Mouse (Mus musculus) left cerebral cortex, postnatal 10 days (tissue): ENCODE results near the gene Gmeb1. TPM values are rescaled to one million over a fixed set of nuclear protein-coding genes. Genes with fewer than 3 reads are reported as not detected.
"Not testable (repeated sequence)": the region's sequence is repeated elsewhere in the genome, so short reads cannot be mapped to it uniquely, and the experiment has no call there.

Source experiments
- DNase-seq, 2 experiments: peaks; one replicate each; pipeline ENCODE4 v3.0.0; 2021 to 2022; ENCODE audit warnings: low spot score in 2 of 2, mixed read lengths in 1 of 2; ENCODE audit errors: extremely low spot score in 1 of 2
- intact Hi-C: fragments of 180-260 bp; cut with DNase I; formaldehyde crosslinking; loops from one replicate; pipeline ENCODE4 v1.15.1; 2025
- total RNA-seq, 2 experiments: library from RNA; stranded (reverse); gene quantifications; 2 replicates each; pipeline ENCODE4 v1.2.3; 2021

Gmeb1 gene
- total RNA-seq, 2 experiments from 2014 or later = 26.2 to 29.3 TPM

DNA sequence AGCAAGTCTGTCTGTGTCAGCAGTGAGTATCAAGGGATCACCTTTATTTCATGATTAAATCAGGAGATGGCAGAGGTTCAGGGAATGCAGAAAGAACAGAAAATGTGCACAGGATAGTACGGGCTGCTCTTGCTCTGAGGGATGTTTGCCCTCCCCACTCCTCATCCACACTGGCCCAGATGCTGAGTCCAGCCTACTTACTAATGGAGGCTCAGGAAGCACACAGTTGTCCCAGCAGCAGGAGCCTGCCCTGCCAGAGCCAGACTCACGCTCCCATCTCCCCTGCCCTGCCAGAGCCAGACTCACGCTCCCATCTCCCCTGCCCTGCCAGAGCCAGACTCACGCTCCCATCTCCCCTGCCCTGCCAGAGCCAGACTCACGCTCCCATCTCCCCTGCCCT is 27.4 kb upstream of the Gmeb1 start:
- intact Hi-C loops, DNase-seq: not testable (repeated sequence)

GRCm38 (mm10) chr4:132275949-132276348 is 14.5 kb upstream of the Gmeb1 start:
- DNase-seq = no peak
- intact Hi-C loops = loop anchor here (10.0 kb wide), 1 partner anchor 139 kb away; no protein-coding TSS in a partner anchor

DNA sequence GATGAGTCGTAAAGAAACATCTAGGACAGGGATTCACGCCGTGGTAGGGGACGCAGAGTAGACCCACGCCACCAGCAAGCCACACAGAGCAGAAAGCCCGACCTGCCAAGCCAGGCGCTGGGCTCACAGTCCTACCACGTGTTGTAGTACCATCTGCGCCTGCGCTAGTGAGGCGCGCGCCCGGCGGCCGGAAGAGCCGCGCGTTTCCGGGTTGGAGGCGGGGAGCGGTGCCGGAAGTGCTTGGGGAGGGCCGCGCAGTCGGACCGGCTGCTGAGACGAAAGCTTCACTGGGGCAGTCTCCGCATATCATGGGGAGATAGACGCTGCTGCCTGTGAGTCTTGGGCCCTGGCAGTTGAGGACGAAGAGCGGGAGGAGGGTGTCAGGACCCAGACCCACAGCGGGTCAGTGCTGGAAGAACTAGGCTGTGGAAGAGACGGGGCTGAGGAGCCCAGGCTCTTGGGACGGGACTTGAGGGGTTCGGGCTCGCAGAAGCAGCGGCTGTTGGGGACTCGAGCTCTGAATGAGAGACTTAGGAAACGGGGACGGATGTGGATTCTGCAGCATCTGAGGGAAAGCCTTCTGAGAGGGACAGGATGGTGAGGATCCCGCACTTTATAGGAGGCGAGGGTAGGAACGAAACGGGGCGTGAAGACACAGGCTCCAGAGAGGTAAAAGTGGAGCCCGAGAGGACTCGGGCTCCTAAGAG is 12.9 kb upstream of the Gmeb1 start, which contains the start of gene Taf12:
TSS of gene Taf12 (plus strand) at position 220 of the 707 bp plus-strand sequence.
- intact Hi-C loops = loop anchor here (5.0 to 10.0 kb wide), 3 partner anchors 33 to 140 kb away; no protein-coding TSS in a partner anchor

DNA sequence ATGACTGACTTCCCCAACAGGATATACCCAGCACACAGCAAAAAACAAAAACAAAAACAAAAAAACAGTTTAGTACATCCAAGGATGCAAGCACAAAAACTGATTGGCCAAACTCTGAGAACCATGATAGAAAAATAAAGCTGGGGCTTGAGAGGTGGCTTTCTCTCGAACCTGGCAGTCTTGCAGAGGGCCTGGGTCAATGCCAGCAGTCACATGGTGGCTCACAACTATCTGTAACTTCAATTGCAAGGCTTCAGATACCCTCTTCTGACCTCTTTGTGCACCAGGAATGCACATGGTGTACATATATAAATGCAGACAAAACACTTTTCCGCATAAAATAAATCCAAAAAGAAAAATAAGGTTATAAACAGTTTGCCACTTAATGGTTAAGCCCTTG is 11.8 kb upstream of the Gmeb1 start:
- DNase-seq = peak in 1 of 2 experiments; percentile 53
- intact Hi-C loops = loop anchor here (5.0 to 10.0 kb wide), 3 partner anchors 34 to 142 kb away; no protein-coding TSS in a partner anchor

More for the DNA sequence above, 12.9 kb upstream of the Gmeb1 start, which contains the start of gene Taf12:
- peak; percentile 89 to 95 for DNase-seq

GRCm38 (mm10) chr4:132269740-132270560 is 8.5 kb upstream of the Gmeb1 start:
- intact Hi-C loops = loop anchor here (5.0 to 10.0 kb wide), 3 partner anchors 37 to 145 kb away; no protein-coding TSS in a partner anchor
- DNase-seq = peak; percentile 86 to 88

DNA sequence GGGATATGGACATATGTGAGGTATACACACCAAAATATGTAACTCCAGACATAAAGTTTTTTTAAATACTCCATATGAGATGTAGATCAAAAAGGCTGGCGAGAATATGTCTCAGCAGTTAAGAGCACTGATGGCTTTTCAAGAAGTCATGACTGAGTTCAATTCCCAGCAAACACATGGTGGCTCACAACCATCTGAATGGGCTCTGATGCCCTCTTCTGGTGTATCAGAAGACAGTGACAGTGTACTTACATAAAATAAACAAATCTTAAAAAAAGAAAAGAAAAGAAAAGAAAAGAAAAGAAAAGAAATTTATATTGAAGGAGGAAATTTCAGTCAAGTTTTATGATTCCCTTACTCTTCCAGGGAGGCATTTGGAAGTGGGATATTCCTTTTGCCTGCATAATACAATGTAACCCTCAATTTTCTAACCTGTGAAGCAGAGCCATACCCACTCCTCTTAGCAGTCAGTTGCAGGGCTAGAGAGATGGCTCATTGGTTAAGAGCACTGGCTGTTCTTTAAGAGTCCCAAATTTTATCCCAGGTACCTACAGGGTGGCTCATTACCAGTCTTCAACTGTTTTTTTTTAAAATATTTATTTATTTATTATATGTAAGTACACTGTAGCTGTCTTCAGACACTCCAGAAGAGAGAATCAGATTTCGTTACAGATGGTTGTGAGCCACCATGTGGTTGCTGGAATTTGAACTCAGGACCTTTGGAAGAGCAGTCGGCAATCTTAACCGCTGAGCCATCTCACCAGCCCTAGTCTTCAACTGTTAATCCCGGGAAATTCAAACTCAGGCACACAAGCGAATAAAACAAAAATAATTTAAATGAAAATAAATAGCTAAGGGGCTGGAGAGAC is 7.7 kb upstream of the Gmeb1 start:
- no peak for DNase-seq
- intact Hi-C loops = no loop called here

- intact Hi-C loops = no loop called here
- no peak for DNase-seq
Observed at GRCm38 (mm10) chr4:132266835-132267349, 5.5 kb upstream of the Gmeb1 start.

DNA sequence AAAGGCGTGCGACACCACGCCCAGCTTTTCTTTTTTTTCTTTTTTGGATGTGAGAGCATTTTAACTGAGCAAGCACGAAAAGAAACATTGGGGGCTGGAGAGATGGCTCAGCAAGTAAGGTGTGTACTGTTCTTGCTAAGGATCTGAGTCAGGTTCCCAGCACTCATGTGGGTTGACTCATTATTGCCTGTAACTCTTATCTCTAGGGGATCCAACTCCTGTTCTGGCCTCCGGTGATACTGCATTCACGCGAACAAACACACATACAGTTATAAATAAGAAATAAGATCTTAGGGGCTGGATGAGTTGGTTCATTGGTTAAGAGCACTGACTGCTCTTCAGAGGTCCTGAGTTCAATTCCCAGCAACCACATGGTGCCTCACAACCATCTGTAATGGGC is 1.9 kb upstream of the Gmeb1 start:
- no peak for DNase-seq
- intact Hi-C loops = loop anchor here (5.0 kb wide), 1 partner anchor 51 kb away; the partner anchor contains the start of gene Ythdf2

- intact Hi-C loops = loop anchor here (5.0 kb wide), 1 partner anchor 50 kb away; the partner anchor contains the start of gene Ythdf2
- no peak for DNase-seq
Observed at GRCm38 (mm10) chr4:132262358-132262616, 885 bp upstream of the Gmeb1 start.

GRCm38 (mm10) chr4:132260404-132261379 is 710 bp downstream of the Gmeb1 start:
- intact Hi-C loops = loop anchor here (5.0 kb wide), 1 partner anchor 48 kb away; the partner anchor contains the start of gene Ythdf2
- peak in 1 of 2 experiments; percentile 81 for DNase-seq

DNA sequence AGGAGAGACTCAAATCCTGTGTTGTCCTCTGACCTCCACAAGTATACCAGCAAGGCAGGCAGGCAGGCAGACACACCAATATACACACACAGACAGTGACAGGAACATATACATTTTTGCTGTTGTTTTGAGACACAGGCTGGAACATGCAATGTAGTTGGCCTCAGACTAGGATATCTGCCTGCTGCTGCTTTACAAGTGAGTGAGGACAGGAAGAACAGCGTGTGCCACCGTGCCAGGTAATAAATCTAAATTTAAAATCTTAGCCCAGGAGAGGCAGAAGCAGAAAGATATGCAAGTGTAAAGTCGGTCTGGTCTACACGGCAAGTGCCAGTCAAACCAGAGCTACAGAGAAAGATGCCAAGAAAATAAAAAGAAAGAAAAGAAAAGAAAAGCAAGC is 2.2 kb downstream of the Gmeb1 start:
- DNase-seq = no peak
- intact Hi-C loops = no loop called here

GRCm38 (mm10) chr4:132256384-132256783 is 5.0 kb downstream of the Gmeb1 start:
- no peak for DNase-seq
- intact Hi-C loops = no loop called here

DNA sequence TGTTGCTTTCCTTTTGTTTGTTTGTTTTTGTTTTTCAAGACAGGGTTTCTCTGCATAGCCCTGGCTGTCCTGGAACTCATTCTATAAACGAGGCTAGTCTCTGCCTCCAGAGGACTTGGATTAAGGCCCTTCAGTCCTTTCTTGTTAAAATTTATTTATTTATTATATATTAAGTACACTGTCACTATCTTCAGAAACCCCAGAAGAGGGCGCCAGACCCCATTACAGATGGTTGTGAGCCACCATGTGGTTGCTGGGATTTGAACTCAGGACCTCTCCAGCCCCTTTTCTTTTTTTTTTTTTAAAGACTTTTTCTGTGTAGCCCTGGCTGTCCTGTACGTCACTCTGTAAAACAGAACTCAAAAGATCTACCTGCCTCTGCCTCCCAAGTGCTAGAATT is 6.4 kb downstream of the Gmeb1 start:
- no peak for DNase-seq
- intact Hi-C loops = no loop called here

DNA sequence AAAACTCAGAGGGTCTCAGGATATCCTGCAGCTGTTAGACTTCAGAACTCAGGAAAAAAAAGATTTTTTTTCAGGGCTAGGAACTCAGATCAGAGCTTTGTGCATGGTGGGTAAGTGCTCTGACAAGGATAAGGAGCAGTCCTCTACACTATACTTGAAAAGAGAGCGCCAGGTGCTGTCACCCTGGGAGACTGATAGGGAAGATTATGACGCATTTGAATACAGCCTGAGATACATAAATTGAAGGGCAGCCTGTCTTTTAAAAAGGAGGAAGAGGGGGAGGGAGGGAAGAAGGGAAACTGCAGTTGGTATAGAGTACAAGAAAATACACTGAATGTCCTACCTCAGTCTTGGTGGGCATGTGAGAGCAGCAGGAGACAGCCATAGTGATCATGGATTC is 7.8 kb downstream of the Gmeb1 start:
- intact Hi-C loops = no loop called here
- DNase-seq = no peak

DNA sequence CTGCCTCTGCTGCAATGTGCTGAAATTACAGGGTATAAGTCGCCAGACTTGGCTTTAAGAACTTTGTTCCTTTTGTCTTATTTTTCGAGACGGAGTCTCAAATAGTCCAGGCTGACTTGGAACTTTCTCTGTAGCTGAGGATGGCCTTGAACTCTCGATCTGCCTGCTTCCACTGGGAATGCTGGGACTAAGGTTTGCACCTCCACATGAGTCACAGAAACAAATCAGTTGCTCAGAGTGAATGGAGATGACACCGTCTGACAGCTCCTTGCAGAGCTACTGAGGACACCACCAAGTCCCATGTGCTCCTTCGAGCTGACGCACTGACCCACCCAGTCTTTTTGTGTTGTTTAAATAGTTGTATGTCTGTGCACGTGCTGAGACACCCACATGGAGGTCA is 8.3 kb downstream of the Gmeb1 start:
- intact Hi-C loops = no loop called here
- no peak for DNase-seq

DNA sequence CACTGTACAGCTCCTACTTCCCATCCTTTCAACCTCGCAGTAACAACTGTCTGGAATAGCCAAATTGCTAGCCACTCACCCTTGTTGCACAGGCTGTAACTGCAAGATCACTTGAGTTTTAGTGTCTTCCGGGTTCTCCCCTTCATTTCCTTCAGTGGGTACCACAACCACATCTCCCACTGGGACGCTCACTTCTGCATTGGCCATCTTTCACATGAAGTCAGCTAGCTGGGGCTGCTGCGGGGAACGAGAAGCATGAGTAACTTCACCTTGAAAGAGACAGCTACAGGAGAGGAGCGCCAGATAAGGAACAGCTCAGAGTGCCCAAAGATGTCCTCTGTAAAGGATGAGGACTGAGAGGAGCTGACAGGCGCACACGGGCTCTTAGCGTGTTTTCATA is 9.8 kb downstream of the Gmeb1 start:
- intact Hi-C loops = no loop called here
- no peak for DNase-seq

GRCm38 (mm10) chr4:132247451-132247997 is 13.9 kb downstream of the Gmeb1 start:
- DNase-seq = no peak
- intact Hi-C loops = no loop called here
